Mouse (Mus musculus) hindbrain, postnatal 0 days (tissue): ENCODE measurements around the gene Tat. TPM values are rescaled to one million over a fixed set of nuclear protein-coding genes. Genes with fewer than 3 reads are reported as not detected.

Source experiments
- ATAC-seq: fragments of 200-750 bp; cut with Nextera tagmentation; 2 replicates; pipeline ENCODE4 v1.8.0; 2017; ENCODE audit warnings: mild to moderate bottlenecking, moderate TSS enrichment, moderate library complexity
- DNase-seq: peaks from one replicate; pipeline ENCODE4 v3.0.0-alpha.2; 2015; ENCODE audit warnings: low spot score
- H3K27ac ChIP-seq: fragments of 300-500 bp; sonication (generic); 2 replicates; pipeline ENCODE4 v1.5.1; 2014; ENCODE audit warnings: mild to moderate bottlenecking
- H3K27me3 ChIP-seq: fragments of 300-500 bp; sonication (generic); 2 replicates; pipeline ENCODE4 v1.6.1; 2014; ENCODE audit warnings: low read length, mixed read lengths; ENCODE audit not compliant: insufficient read depth
- H3K36me3 ChIP-seq: fragments of 300-500 bp; sonication (generic); 2 replicates; pipeline ENCODE4 v1.6.1; 2014; ENCODE audit warnings: low read length, mixed read lengths; ENCODE audit not compliant: insufficient read depth
- H3K4me1 ChIP-seq: fragments of 300-500 bp; sonication (generic); 2 replicates; pipeline ENCODE4 v1.6.1; 2014; ENCODE audit warnings: antibody characterized with exemption, low read length, mixed read lengths; ENCODE audit not compliant: insufficient read depth
- H3K4me2 ChIP-seq: fragments of 300-500 bp; sonication (generic); 2 replicates; pipeline ENCODE4 v1.6.1; 2014; ENCODE audit warnings: low read depth, mild to moderate bottlenecking, low read length, moderate library complexity, mixed read lengths
- H3K4me3 ChIP-seq: fragments of 300-500 bp; sonication (generic); 2 replicates; pipeline ENCODE4 v1.5.1; 2014; ENCODE audit warnings: low read length
- H3K9ac ChIP-seq: fragments of 300-500 bp; sonication (generic); replicated peaks from 2 replicates; pipeline ENCODE4 v1.6.1; 2014; ENCODE audit warnings: mild to moderate bottlenecking, low read length, moderate library complexity, mixed read lengths
- H3K9me3 ChIP-seq: fragments of 300-500 bp; sonication (generic); 2 replicates; pipeline ENCODE4 v1.6.1; 2016; ENCODE audit warnings: low read length, mixed read lengths
- CTCF ChIP-seq: IDR thresholded peaks from 2 replicates; pipeline ENCODE4 v1.5.1; 2016; ENCODE audit warnings: antibody characterized with exemption, control low read depth, low read depth
- WGBS: fragments of 180-500 bp; shearing (Covaris S2); extraction: QIAGEN DNeasy Blood & Tissue Kit; methylation state at CpG from one replicate; pipeline ENCODE4 v1.1.7; 2014; 5-methylcytosine and 5-hydroxymethylcytosine counted together
- polyA plus RNA-seq: library from polyadenylated mRNA; unstranded; fragments of >200 nt; fragmentation: Nextera tagmentation; extraction: Ambion mirVana; gene quantifications from 2 replicates; pipeline ENCODE4 v1.2.1, GENCODE M21; 2015
- total RNA-seq: library from RNA; depleted of rRNA; stranded (reverse); fragments of >200 nt; gene quantifications from 2 replicates; pipeline ENCODE4 v1.2.3, GENCODE M21; 2014

Gene Tat
- total and polyA plus RNA-seq, 2 experiments from 2014 or later = not detected

- DNase-seq (peak; percentile 77), ATAC-seq (peak; percentile 86)
- Histone ChIP-seq H3K9me3 (no peaks in the 10 kb centered on the region), H3K4me2 (peak within 1 kb of the TSS; percentile 58), H3K4me1 (no peaks in the 10 kb centered on the region; the same call in 1 of the 2 replicates), H3K27ac (no peak within 1 kb of the TSS), H3K4me3 (peak within 1 kb of the TSS; percentile 38), H3K9ac (0 out of 2 replicates have a peak within 1 kb of the TSS, but pooled peaks have one; percentile 3), H3K36me3 (no peaks in the 10 kb centered on the region), H3K27me3 (0 out of 2 replicates have a peak, but pooled peaks cover 10% of the 10 kb centered on the region)
- peak; percentile 88 for TF ChIP-seq CTCF
- 2% methylated on average over 64 of the region's 64 CpGs for WGBS
Observed at GRCm38 (mm10) chr8:109961693-109962367, 28.4 kb upstream of the Tat start, which contains the start of gene Marveld3. Marveld3 (minus strand) TSS chr8:109962203.

GRCm38 (mm10) chr8:109962896-109963295 lies 27.3 kb upstream of the Tat start:
- no peaks in the 10 kb centered on the region for H3K9me3 ChIP-seq
- H3K4me3 ChIP-seq = no peak overlapping the region
- no peak overlapping the region for H3K9ac ChIP-seq
- H3K4me2 ChIP-seq = no peak overlapping the region
- WGBS = 80% methylated on average over 9 of the region's 9 CpGs
- no peak overlapping the region for H3K27ac ChIP-seq
- H3K36me3 ChIP-seq = no peaks in the 10 kb centered on the region
- DNase-seq (no peak), ATAC-seq (no peak)
- no peaks in the 10 kb centered on the region; the same call in 1 of the 2 replicates for H3K4me1 ChIP-seq
- 0 out of 2 replicates have a peak, but pooled peaks cover 10% of the 10 kb centered on the region for H3K27me3 ChIP-seq
- TF ChIP-seq CTCF = no peak

- Histone ChIP-seq H3K27ac (no peak overlapping the region), H3K9ac (no peak overlapping the region), H3K36me3 (no peaks in the 10 kb centered on the region), H3K4me3 (no peak overlapping the region), H3K9me3 (no peaks in the 10 kb centered on the region), H3K27me3 (0 out of 2 replicates have a peak, but pooled peaks cover 10% of the 10 kb centered on the region), H3K4me2 (no peak overlapping the region), H3K4me1 (no peaks in the 10 kb centered on the region; the same call in 1 of the 2 replicates)
- DNase-seq (no peak), ATAC-seq (no peak)
- 73% methylated on average over 13 of the region's 13 CpGs for WGBS
- TF ChIP-seq CTCF = no peak
Observed at GRCm38 (mm10) chr8:109963421-109963820, 26.8 kb upstream of the Tat start.

- 76% methylated on average over 4 of the region's 4 CpGs for WGBS
- Histone ChIP-seq H3K9ac (no peak overlapping the region), H3K4me2 (no peak overlapping the region), H3K36me3 (no peaks in the 10 kb centered on the region), H3K4me3 (no peak overlapping the region), H3K4me1 (no peaks in the 10 kb centered on the region; the same call in 1 of the 2 replicates), H3K9me3 (no peaks in the 10 kb centered on the region), H3K27ac (no peak overlapping the region), H3K27me3 (0 out of 2 replicates have a peak, but pooled peaks cover 10% of the 10 kb centered on the region)
- ATAC-seq (no peak), DNase-seq (no peak)
- TF ChIP-seq CTCF = no peak
Observed at GRCm38 (mm10) chr8:109964106-109964505, 26.1 kb upstream of the Tat start.

- no peak overlapping the region for H3K9ac ChIP-seq
- no peaks in the 10 kb centered on the region for H3K27me3 ChIP-seq
- no peak overlapping the region for H3K4me3 ChIP-seq
- H3K27ac ChIP-seq = no peak overlapping the region
- H3K4me1 ChIP-seq = no peaks in the 10 kb centered on the region
- no peak overlapping the region for H3K4me2 ChIP-seq
- TF ChIP-seq CTCF = peak; percentile 26; the same call in 1 of the 2 replicates
- no peak for ATAC-seq
- no peak for DNase-seq
- H3K9me3 ChIP-seq = no peaks in the 10 kb centered on the region
- 53% methylated on average over 10 of the region's 10 CpGs for WGBS
- H3K36me3 ChIP-seq = no peaks in the 10 kb centered on the region
Observed at GRCm38 (mm10) chr8:109968837-109969236, 21.4 kb upstream of the Tat start.

- no peak overlapping the region for H3K9ac ChIP-seq
- no peaks in the 10 kb centered on the region for H3K36me3 ChIP-seq
- H3K9me3 ChIP-seq = no peaks in the 10 kb centered on the region
- TF ChIP-seq CTCF = peak; percentile 92
- WGBS = 8% methylated on average over 9 of the region's 9 CpGs
- no peak overlapping the region for H3K27ac ChIP-seq
- peak; percentile 84 for DNase-seq
- no peak for ATAC-seq
- H3K27me3 ChIP-seq = no peaks in the 10 kb centered on the region
- H3K4me3 ChIP-seq = no peak overlapping the region
- H3K4me2 ChIP-seq = no peak overlapping the region
- H3K4me1 ChIP-seq = no peaks in the 10 kb centered on the region
Observed at GRCm38 (mm10) chr8:109970323-109970722, 19.9 kb upstream of the Tat start.

GRCm38 (mm10) chr8:109972901-109973300 lies 17.3 kb upstream of the Tat start:
- no peak for ATAC-seq
- WGBS = 92% methylated on average over 4 of the region's 4 CpGs
- Histone ChIP-seq H3K27ac (no peak overlapping the region), H3K9ac (no peak overlapping the region), H3K9me3 (peaks cover 3% of the 10 kb centered on the region; the same call in 1 of the 2 replicates), H3K4me2 (no peak overlapping the region), H3K27me3 (no peaks in the 10 kb centered on the region), H3K4me3 (no peak overlapping the region), H3K4me1 (no peaks in the 10 kb centered on the region), H3K36me3 (no peaks in the 10 kb centered on the region)
- DNase-seq = no peak
- TF ChIP-seq CTCF = no peak
